Mouse (Mus musculus): ENCODE measurements around the gene Gm340.

DNA sequence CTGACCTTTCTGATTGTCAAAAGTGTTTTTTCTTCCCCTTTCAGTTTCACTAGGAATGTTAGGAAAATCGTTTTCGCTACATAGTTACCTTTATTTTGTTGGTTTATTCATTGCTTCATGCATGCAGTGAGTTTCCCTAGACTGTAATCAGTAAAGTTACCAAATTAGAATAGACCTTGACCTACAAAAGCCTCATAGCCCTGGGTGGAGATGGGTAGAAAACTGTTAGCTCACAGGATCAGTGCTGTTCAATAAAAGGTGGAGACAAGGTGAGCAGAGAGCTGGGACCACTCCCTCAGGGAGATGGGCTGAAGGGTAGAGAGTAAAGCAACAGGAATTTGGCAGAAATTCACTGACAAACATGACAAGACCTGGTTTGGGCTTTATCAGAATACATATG is 8.5 kb upstream of the Gm340 start:
- TF ChIP-seq TAL1 (IDR thresholded peaks at IDR 0.05; ENCODE audit: low read length) (no peak), GATA1 (IDR thresholded peaks at IDR 0.05; ENCODE audit: low read length) (no peak)
